Mouse (Mus musculus) gastrocnemius, adult 18-20 months (tissue): ENCODE measurements at regions not wholly inside any gene's neighbourhood (a gene's known extent, or its start where the extent isn't known, plus 50 kb on each side); places are given as distances from the start of the nearest gene placed in this dataset.

Experiments
- DNase-seq: peaks from one replicate; pipeline ENCODE4 v3.0.0; 2021; ENCODE audit warnings: low spot score

DNA sequence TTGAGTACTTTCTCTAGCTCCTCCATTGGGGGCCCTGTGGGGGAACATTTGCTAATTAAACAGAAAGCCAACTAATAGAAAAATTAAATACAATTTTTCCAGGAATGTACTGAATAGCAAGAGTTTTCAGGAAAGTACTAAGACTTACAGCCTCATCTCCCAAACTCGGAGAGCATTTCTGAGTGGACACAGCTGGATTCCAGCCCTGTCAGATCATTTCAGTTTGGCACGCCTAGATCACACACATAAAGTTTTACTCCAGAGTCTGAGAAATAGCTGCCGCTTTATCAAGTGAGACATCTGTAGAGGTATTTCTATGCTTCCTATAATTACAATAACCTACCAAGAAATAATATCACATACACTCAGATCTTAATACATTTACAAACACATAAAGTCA is 470.7 kb downstream of the Rps29 start:
- no peak for DNase-seq

GRCm38 (mm10) chr12:68683897-68684296 is 475.1 kb downstream of the Rps29 start:
- no peak for DNase-seq

GRCm38 (mm10) chr12:68683176-68683575 is 475.8 kb downstream of the Rps29 start:
- DNase-seq: no peak

- DNase-seq: no peak
Observed at GRCm38 (mm10) chr12:68680668-68681067, 478.3 kb downstream of the Rps29 start.

- no peak for DNase-seq
Observed at GRCm38 (mm10) chr12:68676096-68676775, 482.8 kb downstream of the Rps29 start.

DNA sequence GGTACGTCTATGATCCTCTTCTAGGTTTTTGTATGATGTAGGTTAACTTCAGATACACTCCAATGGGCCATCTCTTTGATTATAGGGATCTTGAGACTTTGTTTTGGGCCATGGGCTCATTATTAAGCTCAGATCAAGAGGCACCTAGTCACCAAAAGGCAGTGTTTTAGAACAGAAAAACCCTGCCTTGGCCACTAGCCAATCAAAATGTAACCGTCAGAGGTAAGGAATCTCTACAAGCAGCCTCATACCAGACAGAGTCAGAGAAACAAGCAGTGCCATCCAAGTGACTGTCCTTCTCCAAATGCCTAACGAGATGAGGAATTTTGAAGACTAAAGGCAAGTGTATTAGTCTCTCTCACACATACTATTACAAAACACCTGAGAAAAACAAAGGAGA is 487.0 kb downstream of the Rps29 start:
- DNase-seq: no peak

- no peak for DNase-seq
Observed at GRCm38 (mm10) chr12:68645901-68646585, 512.9 kb downstream of the Rps29 start.

DNA sequence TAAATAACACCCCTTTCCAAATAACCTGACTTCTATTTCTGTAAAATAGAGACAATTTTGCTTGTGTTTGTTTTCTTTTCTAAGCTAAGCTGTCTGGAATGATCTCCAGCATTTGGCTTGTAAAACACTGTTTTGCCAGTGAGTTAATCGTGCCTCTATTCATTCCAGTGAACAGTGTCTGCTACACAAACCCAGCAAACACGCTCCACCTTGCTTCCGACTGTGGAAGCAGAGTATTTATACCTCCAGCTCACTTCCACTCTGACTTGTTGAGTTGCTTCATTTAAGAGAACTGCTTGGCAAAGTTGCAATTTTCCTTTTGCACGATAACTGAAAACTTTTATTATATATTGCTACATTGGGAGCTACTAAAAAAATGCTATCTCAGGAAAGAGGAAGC is 515.3 kb downstream of the Rps29 start:
- DNase-seq: no peak

DNA sequence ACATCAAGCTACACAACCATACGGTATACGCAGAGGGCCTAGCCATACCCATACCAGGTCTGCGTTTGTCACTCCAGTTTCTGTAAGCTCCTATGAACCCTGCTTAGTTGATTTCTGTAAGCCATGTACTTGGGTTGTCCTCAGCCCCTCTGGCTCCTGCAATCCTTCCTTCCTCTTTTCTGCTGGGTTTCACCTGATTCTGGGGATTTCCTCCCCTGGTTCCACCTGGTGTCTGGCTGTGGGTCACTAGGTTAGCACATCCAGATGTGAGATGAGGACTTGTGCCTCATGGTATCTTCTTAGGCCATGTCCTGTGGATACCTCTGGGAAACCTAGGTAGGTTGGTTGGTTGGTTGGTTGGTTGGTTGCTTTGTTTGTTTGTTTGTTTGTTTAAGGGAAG is 526.5 kb downstream of the Rps29 start:
- DNase-seq: no peak

DNA sequence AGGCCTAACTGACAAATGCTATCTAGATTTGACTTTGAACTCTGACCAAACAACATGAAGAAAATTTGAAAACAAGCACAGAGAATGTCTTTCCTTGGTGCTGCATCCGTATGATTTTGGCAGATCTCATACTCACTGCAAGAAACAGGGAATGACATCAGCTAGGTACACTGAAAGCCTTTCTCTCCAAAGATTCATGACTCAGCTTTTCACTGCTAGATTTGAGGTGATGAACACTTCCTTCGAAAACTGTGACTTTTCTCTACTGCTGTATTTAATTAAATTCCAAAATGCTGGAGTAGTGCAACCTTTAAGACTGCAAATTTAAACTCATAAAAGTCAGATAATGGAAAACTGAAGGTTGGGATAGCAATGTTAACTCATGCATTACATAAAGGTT is 540.6 kb downstream of the Rps29 start:
- DNase-seq: no peak

- DNase-seq: no peak
Observed at GRCm38 (mm10) chr12:68605417-68606000, 553.5 kb downstream of the Rps29 start.

GRCm38 (mm10) chr12:68604524-68605299 is 554.3 kb downstream of the Rps29 start:
- DNase-seq: no peak

DNA sequence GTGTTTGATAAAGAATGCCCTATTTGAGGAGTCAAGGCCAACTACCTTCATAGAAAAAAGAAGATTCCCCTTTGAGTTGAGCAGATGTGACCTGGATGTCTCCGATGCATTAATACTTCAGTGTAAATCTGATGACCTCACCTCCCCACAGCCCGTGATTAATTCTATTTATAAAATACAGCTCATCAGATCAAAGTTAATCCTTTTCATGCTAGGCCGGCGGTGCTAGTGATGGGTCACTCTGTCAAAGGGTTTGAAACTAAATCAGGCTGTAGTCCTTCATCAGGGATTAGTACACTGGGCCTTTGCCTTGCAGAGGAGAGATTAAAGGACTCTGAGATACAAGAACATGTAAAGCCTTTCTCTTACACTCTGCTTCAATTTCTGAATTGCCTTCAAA is 556.3 kb downstream of the Rps29 start:
- no peak for DNase-seq

- no peak for DNase-seq
Observed at GRCm38 (mm10) chr12:68601366-68601765, 557.6 kb downstream of the Rps29 start.

GRCm38 (mm10) chr12:68599681-68600596 is 559.0 kb downstream of the Rps29 start:
- DNase-seq: no peak

- no peak for DNase-seq
Observed at GRCm38 (mm10) chr12:68599016-68599616, 559.9 kb downstream of the Rps29 start.

DNA sequence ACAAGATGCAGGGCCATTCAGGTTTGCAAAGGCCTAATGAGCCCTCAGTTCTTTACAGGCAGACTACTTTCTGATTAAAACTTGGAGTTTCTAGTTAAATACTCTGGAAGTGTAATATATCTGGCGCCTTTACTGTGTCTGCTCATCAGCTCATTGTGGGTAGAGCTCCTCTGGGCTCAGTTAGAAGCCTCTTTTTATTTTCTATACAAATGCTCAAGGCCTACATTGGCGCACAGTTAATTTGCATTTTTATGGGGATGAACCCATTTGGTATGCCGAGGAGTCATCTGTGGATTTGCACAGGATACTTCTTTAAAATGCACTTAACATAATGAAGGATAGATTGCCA is 573.5 kb downstream of the Rps29 start:
- no peak for DNase-seq

- no peak for DNase-seq
Observed at GRCm38 (mm10) chr12:68584786-68585523, 574.0 kb downstream of the Rps29 start.

- no peak for DNase-seq
Observed at GRCm38 (mm10) chr12:68579909-68580308, 579.1 kb downstream of the Rps29 start.

- DNase-seq: no peak
Observed at GRCm38 (mm10) chr12:68577453-68577852, 581.5 kb downstream of the Rps29 start.
